Mouse (Mus musculus) liver, embryonic 13.5 days (tissue): ENCODE measurements around the gene Fgfr2. TPM values are rescaled to one million over a fixed set of nuclear protein-coding genes. Genes with fewer than 3 reads are reported as not detected.

Source experiments
- ATAC-seq: fragments of 200-750 bp; cut with Nextera tagmentation; 2 replicates; pipeline ENCODE4 v1.8.0; 2017; ENCODE audit warnings: low read depth, mild to moderate bottlenecking, moderate number of reproducible peaks, moderate library complexity
- DNase-seq: peaks from one replicate; pipeline ENCODE4 v3.0.0; 2022
- H3K27ac ChIP-seq: fragments of 300-500 bp; sonication (generic); 2 replicates; pipeline ENCODE4 v1.5.1; 2015; ENCODE audit warnings: moderate library complexity, mild to moderate bottlenecking, inconsistent platforms
- H3K27me3 ChIP-seq: fragments of 300-500 bp; sonication (generic); 2 replicates; pipeline ENCODE4 v1.6.1; 2015; ENCODE audit warnings: mild to moderate bottlenecking, inconsistent platforms
- H3K36me3 ChIP-seq: fragments of 300-500 bp; sonication (generic); 2 replicates; pipeline ENCODE4 v1.6.1; 2015; ENCODE audit warnings: mild to moderate bottlenecking, inconsistent platforms
- H3K4me1 ChIP-seq: fragments of 300-500 bp; sonication (generic); replicated peaks from 2 replicates; pipeline ENCODE4 v1.6.1; 2015; ENCODE audit warnings: inconsistent platforms
- H3K4me2 ChIP-seq: fragments of 300-500 bp; sonication (generic); 2 replicates; pipeline ENCODE4 v1.6.1; 2015; ENCODE audit warnings: inconsistent platforms, mild to moderate bottlenecking, moderate library complexity
- H3K4me3 ChIP-seq: fragments of 300-500 bp; sonication (generic); replicated peaks from 2 replicates; pipeline ENCODE4 v1.5.1; 2015; ENCODE audit warnings: mild to moderate bottlenecking, inconsistent platforms
- H3K9ac ChIP-seq: fragments of 300-500 bp; sonication (generic); 2 replicates; pipeline ENCODE4 v1.6.1; 2015; ENCODE audit warnings: mild to moderate bottlenecking, inconsistent platforms
- H3K9me3 ChIP-seq: fragments of 300-500 bp; sonication (generic); replicated peaks from 2 replicates; pipeline ENCODE4 v1.6.1; 2016; ENCODE audit warnings: inconsistent platforms
- WGBS: fragments of 180-500 bp; shearing (Covaris S2); methylation state at CpG from one replicate; pipeline ENCODE4 v1.1.7; 2015; ENCODE audit not compliant: insufficient replicate concordance; 5-methylcytosine and 5-hydroxymethylcytosine counted together
- polyA plus RNA-seq: library from polyadenylated mRNA; unstranded; fragments of >200 nt; fragmentation: Nextera tagmentation; extraction: Ambion mirVana; gene quantifications from 2 replicates; pipeline ENCODE4 v1.2.1, GENCODE M21; 2015

The Fgfr2 gene
- polyA plus RNA-seq, 1 experiment from 2014 or later = 8.9 TPM

- no peaks in the 10 kb centered on the region for H3K36me3 ChIP-seq
- 51% methylated on average over 3 of the region's 3 CpGs for WGBS
Measured at GRCm38 (mm10) chr7:131036396-131036795, 2086.8 kb downstream of the Fgfr2 start.

GRCm38 (mm10) chr7:131031755-131032154 lies 2091.4 kb downstream of the Fgfr2 start, which contains the start of gene Dmbt1:
Gene Dmbt1, plus strand, starts transcription at chr7:131032053.
- H3K36me3 ChIP-seq = no peaks in the 10 kb centered on the region
- no peaks in the 10 kb centered on the region for H3K4me1 ChIP-seq
- no peak for ATAC-seq
- H3K9me3 ChIP-seq = no peaks in the 10 kb centered on the region
- no peak within 1 kb of the TSS for H3K4me2 ChIP-seq
- WGBS = 51% methylated on average over 5 of the region's 5 CpGs
- no peak within 1 kb of the TSS for H3K4me3 ChIP-seq
- H3K27ac ChIP-seq = no peak within 1 kb of the TSS
- H3K27me3 ChIP-seq = no peaks in the 10 kb centered on the region
- no peak within 1 kb of the TSS for H3K9ac ChIP-seq
- no peak for DNase-seq

More at GRCm38 (mm10) chr7:131036396-131036795, 2086.8 kb downstream of the Fgfr2 start:
- DNase-seq = no peak
- Histone ChIP-seq H3K4me1 (no peaks in the 10 kb centered on the region), H3K4me3 (no peak overlapping the region), H3K9me3 (no peaks in the 10 kb centered on the region), H3K9ac (no peak overlapping the region), H3K4me2 (no peak overlapping the region), H3K27ac (no peak overlapping the region), H3K27me3 (no peaks in the 10 kb centered on the region)
- no peak for ATAC-seq

- Histone ChIP-seq H3K9ac (no peak overlapping the region), H3K4me2 (no peak overlapping the region), H3K27me3 (no peaks in the 10 kb centered on the region), H3K4me1 (no peaks in the 10 kb centered on the region), H3K36me3 (no peaks in the 10 kb centered on the region), H3K4me3 (no peak overlapping the region), H3K27ac (no peak overlapping the region), H3K9me3 (no peaks in the 10 kb centered on the region)
- no peak for ATAC-seq
- no peak for DNase-seq
- WGBS = 55% methylated on average over 1 of the region's 1 CpGs
Measured at GRCm38 (mm10) chr7:131027557-131027956, 2095.6 kb downstream of the Fgfr2 start.

- H3K4me3 ChIP-seq = no peak overlapping the region
- no peaks in the 10 kb centered on the region for H3K36me3 ChIP-seq
- no peak overlapping the region for H3K4me2 ChIP-seq
- H3K27ac ChIP-seq = no peak overlapping the region
- no peaks in the 10 kb centered on the region for H3K27me3 ChIP-seq
- H3K9ac ChIP-seq = no peak overlapping the region
- no peak for DNase-seq
- H3K9me3 ChIP-seq = no peaks in the 10 kb centered on the region
- 25% methylated on average over 1 of the region's 1 CpGs for WGBS
- H3K4me1 ChIP-seq = no peaks in the 10 kb centered on the region
- ATAC-seq = no peak
Measured at GRCm38 (mm10) chr7:131024807-131025206, 2098.3 kb downstream of the Fgfr2 start.

GRCm38 (mm10) chr7:131019181-131019580 lies 2104.0 kb downstream of the Fgfr2 start:
- no peak for DNase-seq
- Histone ChIP-seq H3K4me3 (no peak overlapping the region), H3K27ac (no peak overlapping the region), H3K4me2 (no peak overlapping the region), H3K9me3 (no peaks in the 10 kb centered on the region), H3K4me1 (no peaks in the 10 kb centered on the region), H3K36me3 (no peaks in the 10 kb centered on the region), H3K27me3 (no peaks in the 10 kb centered on the region), H3K9ac (no peak overlapping the region)
- 64% methylated on average over 2 of the region's 2 CpGs for WGBS
- ATAC-seq = no peak

GRCm38 (mm10) chr7:131011901-131012300 lies 2111.2 kb downstream of the Fgfr2 start:
- Histone ChIP-seq H3K27ac (no peak overlapping the region), H3K36me3 (no peaks in the 10 kb centered on the region), H3K9ac (no peak overlapping the region), H3K4me2 (no peak overlapping the region), H3K27me3 (no peaks in the 10 kb centered on the region), H3K4me3 (no peak overlapping the region), H3K9me3 (no peaks in the 10 kb centered on the region), H3K4me1 (no peaks in the 10 kb centered on the region)
- DNase-seq (no peak), ATAC-seq (no peak)
- WGBS = 44% methylated on average over 1 of the region's 1 CpGs

GRCm38 (mm10) chr7:131009178-131009577 lies 2114.0 kb downstream of the Fgfr2 start:
- DNase-seq = no peak
- Histone ChIP-seq H3K36me3 (no peaks in the 10 kb centered on the region), H3K9me3 (no peaks in the 10 kb centered on the region; the same call in 1 of the 2 replicates), H3K4me2 (no peak overlapping the region), H3K27ac (no peak overlapping the region), H3K4me1 (no peaks in the 10 kb centered on the region), H3K9ac (no peak overlapping the region), H3K4me3 (no peak overlapping the region), H3K27me3 (no peaks in the 10 kb centered on the region)
- no peak for ATAC-seq
- 52% methylated on average over 5 of the region's 5 CpGs for WGBS

- Histone ChIP-seq H3K27ac (no peak overlapping the region), H3K9me3 (no peaks in the 10 kb centered on the region; the same call in 1 of the 2 replicates), H3K4me1 (no peaks in the 10 kb centered on the region), H3K36me3 (no peaks in the 10 kb centered on the region), H3K4me3 (no peak overlapping the region), H3K4me2 (no peak overlapping the region), H3K27me3 (no peaks in the 10 kb centered on the region), H3K9ac (no peak overlapping the region)
- ATAC-seq (no peak), DNase-seq (no peak)
- WGBS = 88% methylated on average over 2 of the region's 2 CpGs
Measured at GRCm38 (mm10) chr7:131007221-131007620, 2115.9 kb downstream of the Fgfr2 start.

GRCm38 (mm10) chr7:131004071-131004470 lies 2119.1 kb downstream of the Fgfr2 start:
- no peaks in the 10 kb centered on the region for H3K36me3 ChIP-seq
- DNase-seq = no peak
- no peaks in the 10 kb centered on the region for H3K27me3 ChIP-seq
- H3K9ac ChIP-seq = no peak overlapping the region
- WGBS = 67% methylated on average over 5 of the region's 5 CpGs
- no peaks in the 10 kb centered on the region for H3K4me1 ChIP-seq
- no peak overlapping the region for H3K4me3 ChIP-seq
- no peak for ATAC-seq
- no peaks in the 10 kb centered on the region; the same call in 1 of the 2 replicates for H3K9me3 ChIP-seq
- no peak overlapping the region for H3K4me2 ChIP-seq
- H3K27ac ChIP-seq = no peak overlapping the region

GRCm38 (mm10) chr7:131001976-131002726 lies 2121.0 kb downstream of the Fgfr2 start:
- Histone ChIP-seq H3K4me2 (no peak overlapping the region), H3K4me1 (no peaks in the 10 kb centered on the region), H3K9me3 (no peaks in the 10 kb centered on the region; the same call in 1 of the 2 replicates), H3K27me3 (no peaks in the 10 kb centered on the region), H3K27ac (no peak overlapping the region), H3K36me3 (no peaks in the 10 kb centered on the region), H3K4me3 (no peak overlapping the region), H3K9ac (no peak overlapping the region)
- WGBS = 64% methylated on average over 12 of the region's 12 CpGs
- DNase-seq = no peak
- no peak for ATAC-seq

GRCm38 (mm10) chr7:130993907-130994306 lies 2129.2 kb downstream of the Fgfr2 start:
- WGBS = 37% methylated on average over 8 of the region's 8 CpGs

More at GRCm38 (mm10) chr7:130993907-130994306, 2129.2 kb downstream of the Fgfr2 start:
- no peaks in the 10 kb centered on the region for H3K9me3 ChIP-seq
- no peaks in the 10 kb centered on the region for H3K27me3 ChIP-seq
- no peak overlapping the region for H3K9ac ChIP-seq
- ATAC-seq (no peak), DNase-seq (no peak)
- no peak overlapping the region for H3K27ac ChIP-seq
- no peaks in the 10 kb centered on the region for H3K4me1 ChIP-seq
- H3K36me3 ChIP-seq = no peaks in the 10 kb centered on the region
- no peak overlapping the region for H3K4me2 ChIP-seq
- no peak overlapping the region for H3K4me3 ChIP-seq
